Mouse (Mus musculus): ENCODE data around the gene Atpif1. TPM values are rescaled to one million over a fixed set of nuclear protein-coding genes. Genes with fewer than 3 reads are reported as not detected.

Gene Atpif1
- polyA plus RNA-seq, 1 experiment from 2014 or later, result 1,514 TPM

Other genes starting within 250 kb of the Atpif1 start
- gene Rab42, start 230.3 kb downstream of the Atpif1 start, polyA plus RNA-seq (2014; fragmentation: Nextera tagmentation; extraction: Ambion mirVana), result 0.30 and 0.79 TPM in 2 replicates
- 87.3 and 97.9 TPM in 2 replicates for gene Trnau1ap, start 204.1 kb downstream of the Atpif1 start, polyA plus RNA-seq (2014; fragmentation: Nextera tagmentation; extraction: Ambion mirVana)
- 42.2 and 42.4 TPM in 2 replicates for gene Rcc1, start 180.1 kb downstream of the Atpif1 start, polyA plus RNA-seq (2014; fragmentation: Nextera tagmentation; extraction: Ambion mirVana)
- gene Phactr4, start 111.2 kb downstream of the Atpif1 start, polyA plus RNA-seq (2014; fragmentation: Nextera tagmentation; extraction: Ambion mirVana), result 11.8 and 12.0 TPM in 2 replicates
- gene Med18, start 69.7 kb downstream of the Atpif1 start, polyA plus RNA-seq (2014; fragmentation: Nextera tagmentation; extraction: Ambion mirVana), result 6.2 and 6.3 TPM in 2 replicates
- gene Sesn2, start 23.2 kb downstream of the Atpif1 start, polyA plus RNA-seq (2014; fragmentation: Nextera tagmentation; extraction: Ambion mirVana), result 2.9 and 4.5 TPM in 2 replicates
- 152 and 160 TPM in 2 replicates for gene Dnajc8, start 1.9 kb upstream of the Atpif1 start, polyA plus RNA-seq (2014; fragmentation: Nextera tagmentation; extraction: Ambion mirVana)
- gene Ptafr, start 30.4 kb upstream of the Atpif1 start, polyA plus RNA-seq (2014; fragmentation: Nextera tagmentation; extraction: Ambion mirVana), result 0.18 and 0.30 TPM in 2 replicates
- 17.0 and 20.8 TPM in 2 replicates for gene Eya3, start 105.3 kb upstream of the Atpif1 start, polyA plus RNA-seq (2014; fragmentation: Nextera tagmentation; extraction: Ambion mirVana)
- 3.2 and 6.0 TPM in 2 replicates for gene Xkr8, start 198.9 kb upstream of the Atpif1 start, polyA plus RNA-seq (2014; fragmentation: Nextera tagmentation; extraction: Ambion mirVana)
- 1.3 and 1.5 TPM in 2 replicates for gene Smpdl3b, start 223.6 kb upstream of the Atpif1 start, polyA plus RNA-seq (2014; fragmentation: Nextera tagmentation; extraction: Ambion mirVana)
- gene Rpa2, start 234.7 kb upstream of the Atpif1 start, polyA plus RNA-seq (2014; fragmentation: Nextera tagmentation; extraction: Ambion mirVana), result 79.1 and 89.1 TPM in 2 replicates

Measured in forebrain, embryonic 14.5 days (tissue).